Mouse (Mus musculus) cerebellum, adult 2 months (tissue): ENCODE measurements around the gene Cyfip1.

Experiments used
- CTCF ChIP-seq: fragments of 200-500 bp; IDR thresholded peaks from 2 replicates; pipeline ENCODE4 v1.5.1; 2011; ENCODE audit warnings: low read depth, mild to moderate bottlenecking, control low read depth, low read length, moderate library complexity, borderline replicate concordance; ENCODE audit not compliant: insufficient read depth
- POLR2A ChIP-seq: fragments of 200-500 bp; IDR thresholded peaks from 2 replicates; pipeline ENCODE4 v1.6.1; 2011; ENCODE audit warnings: low read length, control low read depth, borderline replicate concordance; ENCODE audit not compliant: insufficient read depth

- TF ChIP-seq CTCF (no peak), POLR2A (no peak)
These were observed 8.5 kb downstream of the Cyfip1 start for GRCm38 (mm10) chr7:55849948-55850571.
